Mouse (Mus musculus) left cerebral cortex, postnatal 36 days (tissue): Measurements from ENCODE around the gene Asna1. TPM values are rescaled to one million over a fixed set of nuclear protein-coding genes. Genes with fewer than 3 reads are reported as not detected.
A peak's percentile ranks its signal among the peaks of the same experiment; 100 is the strongest.

Source experiments
- microRNA-seq: library from miRNA; unstranded; fragments of <30 nt; microRNA quantifications from one replicate; pipeline ENCODE4 v1.2.0, GENCODE M21; 2022
- total RNA-seq, 2 experiments: library from RNA; stranded (reverse); gene quantifications; 2 replicates each; pipeline ENCODE4 v1.2.3; 2021

Asna1 gene
- total RNA-seq, 2 experiments from 2014 or later, result 119 to 143 TPM

Small RNA genes lying within 50 kb of the gene (microRNA-seq; reads per million reads assigned to microRNA genes)
- gene Mir7070, result 3.6 reads per million, percentile 9 among the genes with 10 or more reads in this experiment

Other genes with a start within 250 kb of the Asna1 start
- gene Nfix, start 224.9 kb downstream of the Asna1 start, total RNA-seq, result 100 to 1,000 TPM; 303 to 353 TPM
- gene Dand5, start 202.5 kb downstream of the Asna1 start, total RNA-seq, result 10 to 100 TPM; 10.3 to 10.9 TPM
- 10 to 100 TPM; 26.3 to 26.9 TPM for gene Gadd45gip1, start 193.8 kb downstream of the Asna1 start, total RNA-seq
- 10 to 100 TPM; 77.9 to 78.8 TPM for gene Rad23a, start 184.6 kb downstream of the Asna1 start, total RNA-seq
- 100 to 1,000 TPM; 435 to 511 TPM for gene Calr, start 178.3 kb downstream of the Asna1 start, total RNA-seq
- 10 to 100 TPM; 46.2 to 47.8 TPM for gene Farsa, start 168.3 kb downstream of the Asna1 start, total RNA-seq
- gene Syce2, start 153.2 kb downstream of the Asna1 start, total RNA-seq, result 1 to 10 TPM; 8.3 TPM
- 10 to 100 TPM; 29.6 to 42.4 TPM for gene Gcdh, start 131.4 kb downstream of the Asna1 start, total RNA-seq
- gene Klf1, start 123.4 kb downstream of the Asna1 start, total RNA-seq, result not detected
- gene Dnase2a, start 116.7 kb downstream of the Asna1 start, total RNA-seq, result 1 to 10 TPM; 3.1 to 4.1 TPM
- gene Mast1, start 87.9 kb downstream of the Asna1 start, total RNA-seq, result 10 to 100 TPM; 85.9 to 94.2 TPM
- 1 to 10 TPM in 1 of 2 experiments, under 1 TPM in 1; 0.84 to 1.7 TPM for gene Rtbdn, start 78.3 kb downstream of the Asna1 start, total RNA-seq
- 1 to 10 TPM in 1 of 2 experiments, not detected in 1; 1.6 TPM for gene Gm49661, start 55.8 kb downstream of the Asna1 start, total RNA-seq
- gene Prdx2, start 55.7 kb downstream of the Asna1 start, total RNA-seq, result 100 to 1,000 TPM; 324 to 340 TPM
- 10 to 100 TPM; 41.2 to 55.4 TPM for gene Rnaseh2a, start 55.5 kb downstream of the Asna1 start, total RNA-seq
- 100 to 1,000 TPM in 1 of 2 experiments, 10 to 100 TPM in 1; 43.2 to 133 TPM for gene Junb, start 46.6 kb downstream of the Asna1 start, total RNA-seq
- gene Hook2, start 34.7 kb downstream of the Asna1 start, total RNA-seq, result 10 to 100 TPM in 1 of 2 experiments, 1 to 10 TPM in 1; 8.2 to 10.0 TPM
- gene Best2, start 10.8 kb downstream of the Asna1 start, total RNA-seq, result not detected
- 100 to 1,000 TPM; 124 to 132 TPM for gene Trir, start 1.5 kb upstream of the Asna1 start, total RNA-seq
- gene Tnpo2, start 11.6 kb upstream of the Asna1 start, total RNA-seq, result 100 to 1,000 TPM; 160 to 169 TPM
- gene Fbxw9, start 34.8 kb upstream of the Asna1 start, total RNA-seq, result 10 to 100 TPM; 21.7 to 22.8 TPM
- not detected for gene Gm5741, start 42.7 kb upstream of the Asna1 start, total RNA-seq
- gene Dhps, start 46.5 kb upstream of the Asna1 start, total RNA-seq, result 10 to 100 TPM; 64.4 to 68.5 TPM
- gene Wdr83os, start 55.5 kb upstream of the Asna1 start, total RNA-seq, result 10 to 100 TPM; 48.2 to 54.8 TPM
- gene Wdr83, start 56.0 kb upstream of the Asna1 start, total RNA-seq, result 10 to 100 TPM; 26.0 to 28.9 TPM
- gene Man2b1, start 58.0 kb upstream of the Asna1 start, total RNA-seq, result 10 to 100 TPM; 36.6 to 38.2 TPM
- 1 to 10 TPM; 6.7 to 8.7 TPM for gene Zfp791, start 97.8 kb upstream of the Asna1 start, total RNA-seq
- not detected for gene Cks1brt, start 126.6 kb upstream of the Asna1 start, total RNA-seq
- not detected for gene Olfr371, start 200.7 kb upstream of the Asna1 start, total RNA-seq